Mouse (Mus musculus): ENCODE measurements at regions not wholly inside any gene's neighbourhood (a gene's known extent, or its start where the extent isn't known, plus 50 kb on each side); places are given as distances from the start of the nearest gene placed in this dataset.

- DNase-seq (ENCODE audit: low spot score) (no peak), ATAC-seq (replicated peaks; ENCODE audit: low FRiP score) (no peak)
- Histone ChIP-seq H3K4me1 (replicated peaks; ENCODE audit: control insufficient read depth, insufficient read depth, low read length) (peaks cover 46% of the 10 kb centered on the region), H3K4me3 (ENCODE audit: low read depth, low read length) (no peak overlapping the region), H3K27ac (ENCODE audit: low read depth, low read length) (peak overlapping the region; percentile 41; the same call in 1 of the 2 replicates), H3K27me3 (replicated peaks; ENCODE audit: control insufficient read depth, insufficient read depth, low read length) (no peaks in the 10 kb centered on the region), H3K9me3 (ENCODE audit: control insufficient read depth, low read length) (no peaks in the 10 kb centered on the region), H3K4me2 (peak overlapping the region; percentile 21; the same call in 1 of the 2 replicates), H3K36me3 (ENCODE audit: control insufficient read depth, insufficient read depth, low read length) (no peaks in the 10 kb centered on the region), H3K9ac (ENCODE audit: low read depth, low read length) (no peak overlapping the region)
- whole genome bisulfite sequencing, result 74% methylated on average over 19 of the region's 19 CpGs
Measured at GRCm38 (mm10) chr5:64576426-64577262, 226.5 kb upstream of the Klf3 start.

- Histone ChIP-seq H3K27ac (ENCODE audit: low read depth, low read length) (peak overlapping the region; percentile 41), H3K9ac (ENCODE audit: low read depth, low read length) (no peak overlapping the region), H3K4me1 (replicated peaks; ENCODE audit: control insufficient read depth, insufficient read depth, low read length) (peaks cover 48% of the 10 kb centered on the region), H3K4me3 (ENCODE audit: low read depth, low read length) (no peak overlapping the region), H3K4me2 (peak overlapping the region; percentile 21; the same call in 1 of the 2 replicates), H3K27me3 (replicated peaks; ENCODE audit: control insufficient read depth, insufficient read depth, low read length) (no peaks in the 10 kb centered on the region), H3K9me3 (ENCODE audit: control insufficient read depth, low read length) (no peaks in the 10 kb centered on the region), H3K36me3 (ENCODE audit: control insufficient read depth, insufficient read depth, low read length) (no peaks in the 10 kb centered on the region)
- DNase-seq (ENCODE audit: low spot score) (no peak), ATAC-seq (replicated peaks; ENCODE audit: low FRiP score) (peak; percentile 56)
- WGBS, result 18% methylated on average over 7 of the region's 7 CpGs
Measured at GRCm38 (mm10) chr5:64577424-64577823, 225.8 kb upstream of the Klf3 start.

GRCm38 (mm10) chr5:64578536-64578935 is 224.7 kb upstream of the Klf3 start:
- no peak overlapping the region for H3K4me2 ChIP-seq
- peaks cover 48% of the 10 kb centered on the region for H3K4me1 ChIP-seq (replicated peaks; ENCODE audit: control insufficient read depth, insufficient read depth, low read length)
- no peaks in the 10 kb centered on the region for H3K9me3 ChIP-seq (ENCODE audit: control insufficient read depth, low read length)
- H3K27me3 ChIP-seq (replicated peaks; ENCODE audit: control insufficient read depth, insufficient read depth, low read length), result no peaks in the 10 kb centered on the region
- H3K9ac ChIP-seq (ENCODE audit: low read depth, low read length), result no peak overlapping the region
- peak overlapping the region; percentile 96 for H3K27ac ChIP-seq (ENCODE audit: low read depth, low read length)
- no peak for DNase-seq (ENCODE audit: low spot score)
- H3K36me3 ChIP-seq (ENCODE audit: control insufficient read depth, insufficient read depth, low read length), result no peaks in the 10 kb centered on the region
- no peak for ATAC-seq (replicated peaks; ENCODE audit: low FRiP score)
- 82% methylated on average over 6 of the region's 6 CpGs for WGBS
- H3K4me3 ChIP-seq (ENCODE audit: low read depth, low read length), result no peak overlapping the region

GRCm38 (mm10) chr5:64579086-64579485 is 224.1 kb upstream of the Klf3 start:
- no peak overlapping the region for H3K4me3 ChIP-seq (ENCODE audit: low read depth, low read length)
- H3K27ac ChIP-seq (ENCODE audit: low read depth, low read length), result peak overlapping the region; percentile 96
- H3K9ac ChIP-seq (ENCODE audit: low read depth, low read length), result peak overlapping the region; percentile 62; the same call in 1 of the 2 replicates
- DNase-seq (ENCODE audit: low spot score) (no peak), ATAC-seq (replicated peaks; ENCODE audit: low FRiP score) (no peak)
- no peaks in the 10 kb centered on the region for H3K36me3 ChIP-seq (ENCODE audit: control insufficient read depth, insufficient read depth, low read length)
- no peaks in the 10 kb centered on the region for H3K9me3 ChIP-seq (ENCODE audit: control insufficient read depth, low read length)
- peaks cover 48% of the 10 kb centered on the region for H3K4me1 ChIP-seq (replicated peaks; ENCODE audit: control insufficient read depth, insufficient read depth, low read length)
- peak overlapping the region; percentile 61 for H3K4me2 ChIP-seq
- WGBS, result 54% methylated on average over 5 of the region's 5 CpGs
- H3K27me3 ChIP-seq (replicated peaks; ENCODE audit: control insufficient read depth, insufficient read depth, low read length), result no peaks in the 10 kb centered on the region

- Histone ChIP-seq H3K9ac (ENCODE audit: low read depth, low read length) (peak overlapping the region; percentile 62), H3K4me1 (replicated peaks; ENCODE audit: control insufficient read depth, insufficient read depth, low read length) (peaks cover 48% of the 10 kb centered on the region), H3K27ac (ENCODE audit: low read depth, low read length) (peak overlapping the region; percentile 96), H3K36me3 (ENCODE audit: control insufficient read depth, insufficient read depth, low read length) (no peaks in the 10 kb centered on the region), H3K27me3 (replicated peaks; ENCODE audit: control insufficient read depth, insufficient read depth, low read length) (no peaks in the 10 kb centered on the region), H3K9me3 (ENCODE audit: control insufficient read depth, low read length) (no peaks in the 10 kb centered on the region), H3K4me2 (peak overlapping the region; percentile 61), H3K4me3 (ENCODE audit: low read depth, low read length) (peak overlapping the region; percentile 21)
- DNase-seq (ENCODE audit: low spot score) (peak; percentile 58), ATAC-seq (replicated peaks; ENCODE audit: low FRiP score) (peak; percentile 85)
- 13% methylated on average over 14 of the region's 14 CpGs for WGBS
Measured at GRCm38 (mm10) chr5:64579494-64580339, 223.5 kb upstream of the Klf3 start.

- H3K4me1 ChIP-seq (replicated peaks; ENCODE audit: control insufficient read depth, insufficient read depth, low read length), result peaks cover 48% of the 10 kb centered on the region
- peak overlapping the region; percentile 96 for H3K27ac ChIP-seq (ENCODE audit: low read depth, low read length)
- WGBS, result 52% methylated on average over 3 of the region's 3 CpGs
- no peaks in the 10 kb centered on the region for H3K36me3 ChIP-seq (ENCODE audit: control insufficient read depth, insufficient read depth, low read length)
- H3K4me3 ChIP-seq (ENCODE audit: low read depth, low read length), result no peak overlapping the region
- H3K27me3 ChIP-seq (replicated peaks; ENCODE audit: control insufficient read depth, insufficient read depth, low read length), result no peaks in the 10 kb centered on the region
- no peak overlapping the region; the same call in 1 of the 2 replicates for H3K9ac ChIP-seq (ENCODE audit: low read depth, low read length)
- DNase-seq (ENCODE audit: low spot score) (no peak), ATAC-seq (replicated peaks; ENCODE audit: low FRiP score) (no peak)
- H3K9me3 ChIP-seq (ENCODE audit: control insufficient read depth, low read length), result no peaks in the 10 kb centered on the region
- peak overlapping the region; percentile 61 for H3K4me2 ChIP-seq
Measured at GRCm38 (mm10) chr5:64580340-64580723, 222.9 kb upstream of the Klf3 start.

- no peaks in the 10 kb centered on the region for H3K36me3 ChIP-seq (ENCODE audit: control insufficient read depth, insufficient read depth, low read length)
- peak; percentile 43; the same call in 1 of the 2 replicates for ATAC-seq (replicated peaks; ENCODE audit: low FRiP score)
- DNase-seq (ENCODE audit: low spot score), result no peak
- peak overlapping the region; percentile 53 for H3K27ac ChIP-seq (ENCODE audit: low read depth, low read length)
- no peaks in the 10 kb centered on the region for H3K27me3 ChIP-seq (replicated peaks; ENCODE audit: control insufficient read depth, insufficient read depth, low read length)
- no peaks in the 10 kb centered on the region for H3K9me3 ChIP-seq (ENCODE audit: control insufficient read depth, low read length)
- H3K9ac ChIP-seq (ENCODE audit: low read depth, low read length), result no peak overlapping the region
- 62% methylated on average over 6 of the region's 6 CpGs for WGBS
- H3K4me1 ChIP-seq (replicated peaks; ENCODE audit: control insufficient read depth, insufficient read depth, low read length), result peaks cover 48% of the 10 kb centered on the region
- H3K4me2 ChIP-seq, result no peak overlapping the region
- H3K4me3 ChIP-seq (ENCODE audit: low read depth, low read length), result no peak overlapping the region
Measured at GRCm38 (mm10) chr5:64580786-64581445, 222.3 kb upstream of the Klf3 start.

- Histone ChIP-seq H3K27ac (ENCODE audit: low read depth, low read length) (no peak overlapping the region), H3K27me3 (replicated peaks; ENCODE audit: control insufficient read depth, insufficient read depth, low read length) (no peaks in the 10 kb centered on the region), H3K9ac (ENCODE audit: low read depth, low read length) (no peak overlapping the region), H3K9me3 (ENCODE audit: control insufficient read depth, low read length) (no peaks in the 10 kb centered on the region), H3K4me3 (ENCODE audit: low read depth, low read length) (no peak overlapping the region), H3K4me1 (replicated peaks; ENCODE audit: control insufficient read depth, insufficient read depth, low read length) (peaks cover 48% of the 10 kb centered on the region), H3K36me3 (ENCODE audit: control insufficient read depth, insufficient read depth, low read length) (no peaks in the 10 kb centered on the region), H3K4me2 (no peak overlapping the region)
- DNase-seq (ENCODE audit: low spot score), result no peak
- no peak for ATAC-seq (replicated peaks; ENCODE audit: low FRiP score)
- WGBS, result 55% methylated on average over 8 of the region's 8 CpGs
Measured at GRCm38 (mm10) chr5:64581461-64581860, 221.7 kb upstream of the Klf3 start.

Measured in liver, embryonic 11.5 days (tissue).